20 mouse cellular contexts compared by ENCODE assay signal in the genomic region with DNA sequence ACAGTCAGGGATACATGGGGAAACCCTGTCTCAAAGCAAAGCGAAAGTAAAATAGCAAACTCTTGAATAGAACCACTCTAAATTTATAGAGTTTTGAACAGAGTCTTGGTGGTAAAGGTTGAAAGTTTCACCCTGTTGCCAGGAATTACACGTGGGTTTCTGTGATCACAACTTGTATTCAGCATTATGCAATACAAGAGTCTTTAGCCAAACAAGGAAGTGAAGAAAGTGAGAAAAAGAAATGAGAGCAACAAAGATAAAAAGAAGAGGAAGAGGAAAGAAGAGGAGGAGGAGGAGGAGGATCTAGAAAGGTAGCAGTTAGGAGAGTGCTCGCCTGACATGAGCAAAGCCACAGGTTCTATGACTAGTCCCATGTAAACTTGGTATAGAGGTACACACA. TPM values are rescaled to one million over a fixed set of nuclear protein-coding genes. Genes with fewer than 3 reads are reported as not detected.
A peak's percentile ranks its signal among the peaks of the same experiment; 100 is the strongest.
DNase-seq lines count a peak whose midpoint lies in the region; ATAC-seq and TF ChIP-seq lines count a peak whose summit lies in the region.
"Had no signal": no experiment of that assay in that cellular context is flagged by ENCODE, and none has a peak within 500 bp of the region (broad histone marks: within the 10 kb centered on the region; RNA-seq: fewer than 3 reads in every experiment).

No protein-coding gene starts in this region.

- H3K27ac ChIP-seq in heart, embryonic 10.5 days, result no peak overlapping the region
- no peak overlapping the region for H3K27ac ChIP-seq in MEL (ENCODE audit: control insufficient read depth, low read depth, low read length)
- peak overlapping the region; percentile 34; the same call in 1 of the 2 replicates for H3K27ac ChIP-seq in brown adipose tissue, adult 24 weeks (replicated peaks; ENCODE audit: low read depth, low read length)
- H3K27ac ChIP-seq in midbrain, embryonic 13.5 days, result no peak overlapping the region
- H3K27ac ChIP-seq: embryonic facial prominence, embryonic 13.5 days; forebrain, embryonic 12.5 days; heart, embryonic 13.5 days; hindbrain, embryonic 13.5 days; hindbrain, postnatal 0 days had no signal

- H3K4me3 ChIP-seq in heart, embryonic 10.5 days, result no peak overlapping the region
- H3K4me3 ChIP-seq in MEL (ENCODE audit: control insufficient read depth in 1 of 2, insufficient read depth in 1 of 2, low read depth in 2 of 2, low read length in 2 of 2), result no peak overlapping the region
- H3K4me3 ChIP-seq in brown adipose tissue, adult 24 weeks (ENCODE audit: insufficient read depth, low read depth, low read length), result no peak overlapping the region
- no peak overlapping the region for H3K4me3 ChIP-seq in midbrain, embryonic 13.5 days (replicated peaks)
- H3K4me3 ChIP-seq: embryonic facial prominence, embryonic 13.5 days; forebrain, embryonic 12.5 days; heart, embryonic 13.5 days; hindbrain, embryonic 13.5 days had no signal

- peak; percentile 5 for DNase-seq in heart, embryonic 10.5 days (ENCODE audit: low spot score)
- DNase-seq in heart, postnatal 4 days, result no peak
- peak; percentile 8 for DNase-seq in MEL (ENCODE audit: low read depth, low spot score)
- DNase-seq in adrenal gland, adult (ENCODE audit: inconsistent age in 2 of 2, low spot score in 1 of 2), result no peak
- DNase-seq: adrenal gland, adult 8-10 months; adrenal gland, postnatal 36 days; cerebellum, adult 11 months; cerebellum, adult 8-10 months; cerebellum, postnatal 25 days; gastrocnemius, postnatal 10 days; heart, postnatal 36 days had no signal

- 87% methylated on average over 3 of the region's 3 CpGs for WGBS in heart, embryonic 10.5 days
- 94% methylated on average over 3 of the region's 3 CpGs for WGBS in midbrain, embryonic 13.5 days

- TF ChIP-seq CTCF in MEL (IDR thresholded peaks at IDR 0.05 in 2 of 3, conservative IDR thresholded peaks at IDR 0.05 in 1 of 3; ENCODE audit: control insufficient read depth in 1 of 3, insufficient read depth in 1 of 3, low read depth in 2 of 3, low read length in 3 of 3, poor library complexity in 1 of 3, severe bottlenecking in 1 of 3), result no peak

- H3K4me1 ChIP-seq in heart, embryonic 10.5 days, result peaks cover 8% of the 10 kb centered on the region; the same call in 1 of the 2 replicates
- no peaks in the 10 kb centered on the region for H3K4me1 ChIP-seq in MEL (ENCODE audit: control insufficient read depth in 1 of 2, insufficient read depth in 2 of 2, low read length in 2 of 2)
- H3K4me1 ChIP-seq in brown adipose tissue, adult 24 weeks (ENCODE audit: control insufficient read depth, insufficient read depth, insufficient read length, low read length), result peaks cover 2% of the 10 kb centered on the region; the same call in 1 of the 2 replicates
- H3K4me1 ChIP-seq in midbrain, embryonic 13.5 days (replicated peaks), result no peaks in the 10 kb centered on the region
- H3K4me1 ChIP-seq: embryonic facial prominence, embryonic 13.5 days; forebrain, embryonic 12.5 days; hindbrain, embryonic 13.5 days had no signal

- peak; percentile 29; the same call in 1 of the 2 replicates for ATAC-seq in megakaryocyte progenitor cell, adult 5-6 weeks (replicated peaks; ENCODE audit: poor library complexity)
- no peak for ATAC-seq in midbrain, embryonic 13.5 days
- ATAC-seq: forebrain, embryonic 16.5 days; hindbrain, postnatal 0 days had no signal

- no peaks in the 10 kb centered on the region for H3K79me2 ChIP-seq in MEL (ENCODE audit: control insufficient read depth, insufficient read depth, low read length, poor library complexity)

- no peak for TF ChIP-seq POLR2A in MEL (IDR thresholded peaks at IDR 0.05; ENCODE audit: control insufficient read depth in 1 of 2, insufficient read depth in 1 of 2, low read depth in 1 of 2, low read length in 2 of 2, poor library complexity in 1 of 2)

- H3K9me3 ChIP-seq in heart, embryonic 10.5 days, result no peaks in the 10 kb centered on the region
- H3K9me3 ChIP-seq in MEL (replicated peaks; ENCODE audit: insufficient read depth, low read length), result no peaks in the 10 kb centered on the region
- H3K9me3 ChIP-seq in midbrain, embryonic 13.5 days, result no peaks in the 10 kb centered on the region
- H3K9me3 ChIP-seq: embryonic facial prominence, embryonic 13.5 days; forebrain, embryonic 12.5 days; heart, embryonic 13.5 days; hindbrain, embryonic 13.5 days had no signal

- TF ChIP-seq EP300 in MEL (IDR thresholded peaks at IDR 0.05; ENCODE audit: low read depth in 1 of 2, low read length in 2 of 2), result no peak

- H3K9ac ChIP-seq in MEL (ENCODE audit: control insufficient read depth, low read depth, low read length, poor library complexity, severe bottlenecking), result no peak overlapping the region
- no peak overlapping the region for H3K9ac ChIP-seq in midbrain, embryonic 13.5 days (replicated peaks)
- H3K9ac ChIP-seq: embryonic facial prominence, embryonic 13.5 days; forebrain, embryonic 12.5 days; heart, embryonic 13.5 days; hindbrain, embryonic 13.5 days had no signal

- no peak overlapping the region for H3K4me2 ChIP-seq in midbrain, embryonic 13.5 days (replicated peaks)
- H3K4me2 ChIP-seq: embryonic facial prominence, embryonic 13.5 days; forebrain, embryonic 12.5 days; heart, embryonic 13.5 days; hindbrain, embryonic 13.5 days had no signal

- no peaks in the 10 kb centered on the region for H3K27me3 ChIP-seq in heart, embryonic 10.5 days (ENCODE audit: insufficient read depth, poor library complexity, severe bottlenecking)
- H3K27me3 ChIP-seq in MEL (ENCODE audit: control insufficient read depth in 1 of 2, insufficient read depth in 2 of 2, low read length in 2 of 2), result no peaks in the 10 kb centered on the region
- no peaks in the 10 kb centered on the region for H3K27me3 ChIP-seq in midbrain, embryonic 13.5 days
- H3K27me3 ChIP-seq: embryonic facial prominence, embryonic 13.5 days; heart, embryonic 13.5 days; hindbrain, embryonic 13.5 days had no signal

- peaks cover 10% of the 10 kb centered on the region for H3K36me3 ChIP-seq in heart, embryonic 10.5 days
- no peaks in the 10 kb centered on the region for H3K36me3 ChIP-seq in MEL (ENCODE audit: control insufficient read depth in 1 of 2, insufficient read depth in 2 of 2, low read length in 2 of 2)
- H3K36me3 ChIP-seq in midbrain, embryonic 13.5 days, result no peaks in the 10 kb centered on the region
- H3K36me3 ChIP-seq: forebrain, embryonic 12.5 days; hindbrain, embryonic 13.5 days had no signal

- TF ChIP-seq RAD21 in MEL (IDR thresholded peaks at IDR 0.05; ENCODE audit: low read depth, low read length), result no peak

TF ChIP-seq in MEL, 35 proteins besides CTCF, POLR2A, EP300 and RAD21:
- TF ChIP-seq USF1 (IDR thresholded peaks at IDR 0.05; ENCODE audit: low read depth, low read length) (no peak), GABPA (IDR thresholded peaks at IDR 0.05; ENCODE audit: low read depth, low read length) (no peak), NRF1 (IDR thresholded peaks at IDR 0.05; ENCODE audit: insufficient read depth, low read depth, low read length, poor library complexity, severe bottlenecking) (no peak), TBP (IDR thresholded peaks at IDR 0.05; ENCODE audit: low read depth, low read length) (no peak), BHLHE40 (IDR thresholded peaks at IDR 0.05; ENCODE audit: borderline replicate concordance, low read depth, low read length) (no peak), HCFC1 (IDR thresholded peaks at IDR 0.05; ENCODE audit: low read depth, low read length) (no peak), ZMIZ1 (IDR thresholded peaks at IDR 0.05; ENCODE audit: low read depth, low read length) (no peak), TCF12 (IDR thresholded peaks at IDR 0.05; ENCODE audit: low read depth, low read length) (no peak), POLR2AphosphoS5 (IDR thresholded peaks at IDR 0.05; ENCODE audit: borderline replicate concordance, low read depth, low read length) (no peak), RCOR1 (IDR thresholded peaks at IDR 0.05; ENCODE audit: low read depth, low read length) (no peak)

RNA-seq across cellular contexts. Expression of a gene that starts 21.9 kb away (rescaled TPM):
- polyA plus RNA-seq in heart, embryonic 10.5 days (2016; fragmentation: Nextera tagmentation; extraction: Ambion mirVana), result 7.1 and 8.5 TPM in 2 replicates
- total RNA-seq in heart, postnatal 4 days (2021), result 1 to 10 TPM; 7.8 to 8.7 TPM
- total RNA-seq in MEL (2012; rRNA removed), result 0.13 and 0.15 TPM in 2 replicates
- polyA plus RNA-seq in MEL (2012; ENCODE audit: insufficient read depth in 1 of 2, insufficient read length in 2 of 2, low read depth in 1 of 2, low replicate concordance in 2 of 2, missing spikeins in 1 of 2), result under 1 TPM in 1 of 2 experiments, not detected in 1; 0.49 TPM
- polyA plus RNA-seq in brown adipose tissue, adult 24 weeks (2012; ENCODE audit: insufficient read depth, insufficient read length, missing spikeins), result 0.50 TPM in 1 of 2 replicates, not detected in the other
- total RNA-seq in megakaryocyte progenitor cell, adult 5-6 weeks (2015), result 0.07 and 0.17 TPM in 2 replicates
- total RNA-seq in megakaryocyte progenitor cell, adult 5-6 weeks (2017), result 0.12 and 0.30 TPM in 2 replicates
- polyA plus RNA-seq in midbrain, embryonic 13.5 days (2015; fragmentation: Nextera tagmentation; extraction: Ambion mirVana), result 0.49 and 1.3 TPM in 2 replicates

Comparison
In these comparisons a context has a peak if more than half of its experiments do, and no peak if none do; other contexts are left out.
1. DNase-seq: peak in heart, embryonic 10.5 days (single experiment) and MEL (single experiment); none in heart, postnatal 4 days (single experiment) and adrenal gland, adult (0 of 2).